Mouse (Mus musculus) induced T-regulatory cell, adult 2 months (primary cell): ENCODE measurements around the gene Zfp770.
"Not testable (repeated sequence)": the region's sequence is repeated elsewhere in the genome, so short reads cannot be mapped to it uniquely, and the experiment has no call there.

Experiments used
- DNase-seq: peaks from one replicate; pipeline ENCODE4 v3.0.0-alpha.2; 2012; ENCODE audit warnings: low read depth

Gene Zfp770

GRCm38 (mm10) chr2:114200932-114201559 lies at the start of gene Zfp770:
Zfp770 (minus strand) TSS chr2:114201469.
- DNase-seq = peak; percentile 84

DNA sequence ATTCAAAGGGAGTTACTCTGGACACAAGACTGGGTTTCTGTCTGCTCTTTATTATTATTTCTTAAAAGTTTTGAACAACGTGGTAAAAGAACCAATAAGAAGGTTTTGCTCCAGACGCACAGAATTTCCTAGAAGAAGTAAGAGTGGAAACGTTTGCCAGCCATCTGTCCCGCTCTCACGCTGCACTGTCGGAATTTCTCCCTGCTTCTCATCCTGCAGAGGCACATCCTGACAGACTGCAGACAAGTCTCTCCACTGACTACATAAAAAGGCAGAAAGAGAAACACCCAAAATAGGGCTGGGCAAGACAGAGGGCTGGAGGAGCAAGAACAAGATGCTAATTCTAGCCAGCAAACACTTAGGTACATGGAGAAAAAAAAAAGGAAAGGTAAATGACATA lies 48.2 kb upstream of the Zfp770 start:
- no peak for DNase-seq

DNA sequence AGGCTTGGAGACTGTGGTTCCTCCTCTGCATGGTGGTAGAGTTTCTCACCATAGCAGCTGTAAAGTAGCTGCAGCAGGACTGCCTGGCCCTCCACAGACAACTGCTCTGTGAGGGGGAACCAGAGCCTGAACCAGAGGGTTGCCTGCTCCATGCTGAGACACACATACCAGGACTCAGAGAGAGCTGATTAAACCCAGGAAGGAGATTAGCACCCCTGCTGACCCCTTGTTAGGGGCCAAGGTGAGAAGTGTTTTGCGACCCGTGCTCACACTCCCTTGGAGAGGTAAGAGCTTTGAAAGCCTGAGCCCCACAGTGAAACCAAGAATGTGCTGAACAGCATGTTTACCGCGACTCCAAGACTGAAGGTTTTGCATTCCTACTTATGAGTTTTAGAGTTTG lies 36.4 kb upstream of the Zfp770 start:
- no peak for DNase-seq

DNA sequence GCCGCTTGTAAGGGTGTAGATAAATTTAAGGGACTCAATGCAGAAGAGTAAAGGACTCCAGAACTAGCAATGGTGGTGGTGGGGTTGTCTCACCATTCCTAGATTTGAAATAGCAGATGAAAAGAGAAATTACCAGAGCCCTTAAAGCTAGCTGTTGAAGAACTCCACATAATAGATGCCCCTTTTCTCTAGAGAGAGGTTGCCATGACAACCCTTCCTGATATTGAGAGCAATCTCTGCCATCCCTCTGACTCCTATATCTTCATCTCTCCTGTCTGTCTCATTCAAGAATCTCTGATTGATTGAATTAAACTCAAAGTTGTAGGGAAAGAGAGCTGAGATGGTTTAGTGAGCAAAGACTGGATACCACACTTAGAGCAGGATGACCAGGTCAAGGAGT lies 35.3 kb upstream of the Zfp770 start:
- no peak for DNase-seq

GRCm38 (mm10) chr2:114235584-114235983 lies 34.3 kb upstream of the Zfp770 start:
- no peak for DNase-seq

DNA sequence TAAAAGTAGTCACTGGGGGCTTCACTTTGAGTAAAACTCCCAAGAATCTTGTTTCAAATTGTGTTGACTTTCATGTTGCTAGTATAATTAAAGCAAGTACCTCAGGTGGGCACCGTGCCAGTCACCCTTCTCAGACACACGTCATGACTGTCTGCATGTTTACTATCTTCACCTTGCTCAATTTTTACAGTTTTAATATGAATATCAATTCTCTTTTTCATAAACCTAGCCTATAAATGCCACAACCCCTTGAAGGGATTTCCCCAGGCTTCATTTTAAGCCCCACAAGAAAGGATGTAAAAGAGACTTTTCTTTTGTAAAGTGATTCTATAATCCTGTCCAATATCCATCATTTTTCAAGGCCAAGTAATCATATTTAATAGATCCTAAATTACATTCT lies 30.0 kb upstream of the Zfp770 start:
- DNase-seq = no peak

DNA sequence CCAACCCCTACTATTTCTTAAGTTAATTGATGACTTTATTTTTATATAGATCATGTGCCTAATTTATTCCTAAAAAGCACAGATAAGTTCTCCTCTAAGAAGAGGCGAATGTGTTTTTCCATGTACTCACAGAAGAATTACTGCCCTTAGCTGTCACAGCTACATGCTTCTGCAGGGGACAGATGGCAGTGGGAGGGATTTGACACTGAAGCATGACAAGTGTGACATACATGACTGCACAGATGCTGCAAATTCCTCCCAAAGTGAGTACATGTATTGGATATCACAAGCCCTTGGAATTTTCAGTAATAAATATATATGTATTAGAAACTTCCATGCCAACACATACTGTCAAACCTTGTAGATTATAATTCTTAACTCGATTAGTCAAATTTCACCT lies 27.4 kb upstream of the Zfp770 start:
- no peak for DNase-seq

- no peak for DNase-seq
Observed at GRCm38 (mm10) chr2:114205036-114205435, 3.8 kb upstream of the Zfp770 start.

DNA sequence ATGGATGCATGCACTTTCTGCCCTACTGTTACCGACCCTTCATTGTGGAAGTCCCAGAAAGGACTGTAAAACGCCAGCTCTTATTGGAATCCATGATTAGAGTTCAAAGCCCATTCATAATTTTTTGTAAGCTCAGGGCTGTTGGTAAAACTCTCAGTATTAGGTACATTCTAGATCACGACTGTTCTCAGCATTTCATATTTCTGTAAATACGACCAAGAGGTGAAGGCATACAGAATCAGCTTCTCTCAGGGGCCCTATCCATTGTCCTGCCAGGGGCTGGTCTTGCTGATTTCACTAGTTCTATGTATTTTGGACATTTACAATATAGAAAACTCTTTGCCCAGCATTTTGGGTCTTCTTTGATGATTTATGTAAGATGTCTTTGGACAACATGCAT lies 305 bp upstream of the Zfp770 start:
- no peak for DNase-seq

DNA sequence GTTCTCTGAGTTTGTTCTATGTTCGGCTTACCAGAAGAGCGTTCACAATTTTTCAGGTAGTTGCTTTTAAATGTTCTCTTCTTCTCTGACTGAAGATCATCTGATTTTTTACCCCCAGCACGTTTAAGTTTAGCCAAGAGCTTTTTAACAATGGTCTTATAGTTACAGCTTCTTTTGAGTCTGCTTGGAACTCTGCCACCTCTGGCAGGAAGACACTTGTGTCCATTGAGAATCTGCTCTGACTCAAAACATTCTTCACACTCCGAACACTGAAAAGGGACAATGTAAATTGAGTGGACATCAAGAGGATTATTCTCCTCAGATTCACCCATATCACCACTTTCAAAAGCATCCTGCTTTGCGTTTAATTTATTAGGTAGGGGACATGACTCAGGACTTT lies 4.8 kb downstream of the Zfp770 start:
- DNase-seq = no peak

- not testable (repeated sequence) for DNase-seq
Observed at GRCm38 (mm10) chr2:114186924-114187323, 14.3 kb downstream of the Zfp770 start, which contains the start of gene Aqr. Aqr (minus strand) TSS chr2:114187024.

DNA sequence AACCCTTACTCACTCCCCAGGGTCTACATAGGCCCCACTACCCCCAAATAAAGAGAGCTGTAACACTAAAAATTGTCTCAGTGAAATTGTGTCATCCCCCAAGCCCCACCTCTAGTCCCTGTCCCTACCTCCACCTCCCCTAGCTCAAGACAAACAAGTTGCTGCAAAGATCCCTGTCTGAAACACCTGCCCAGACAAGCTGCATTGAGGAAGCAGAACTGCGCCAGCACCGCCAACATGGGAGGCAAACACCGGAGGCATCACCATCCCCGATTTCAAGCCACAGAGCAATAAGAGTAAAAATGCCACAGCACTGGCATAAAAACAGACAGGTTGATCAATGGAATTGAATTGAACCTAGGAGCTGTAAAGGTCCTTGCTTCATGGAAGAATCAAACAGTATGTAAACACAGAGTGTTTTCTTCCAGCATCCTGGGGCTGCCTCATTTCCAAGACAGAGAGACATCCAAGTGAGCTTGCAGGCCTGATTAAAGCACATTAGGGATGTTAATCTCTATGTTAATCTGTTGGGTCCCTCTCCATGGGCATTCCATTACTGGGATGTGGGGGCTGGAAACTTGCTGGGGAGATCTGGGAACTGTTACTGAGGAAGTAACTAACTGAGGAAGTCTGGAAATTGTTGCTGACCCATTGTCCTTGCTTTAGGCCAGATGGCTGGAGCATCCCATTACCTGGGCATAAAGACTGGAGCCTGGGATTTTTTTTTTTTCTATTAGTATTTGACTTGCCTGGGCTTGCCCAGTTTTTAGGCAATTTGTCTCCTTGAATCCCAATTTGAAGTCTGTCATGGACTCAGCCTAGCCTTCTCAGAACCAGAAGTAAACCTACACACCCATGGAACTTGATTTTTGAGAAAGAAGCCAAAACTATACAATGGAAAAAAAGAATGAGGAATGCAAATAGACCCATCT lies 23.2 kb downstream of the Zfp770 start:
- DNase-seq = no peak

DNA sequence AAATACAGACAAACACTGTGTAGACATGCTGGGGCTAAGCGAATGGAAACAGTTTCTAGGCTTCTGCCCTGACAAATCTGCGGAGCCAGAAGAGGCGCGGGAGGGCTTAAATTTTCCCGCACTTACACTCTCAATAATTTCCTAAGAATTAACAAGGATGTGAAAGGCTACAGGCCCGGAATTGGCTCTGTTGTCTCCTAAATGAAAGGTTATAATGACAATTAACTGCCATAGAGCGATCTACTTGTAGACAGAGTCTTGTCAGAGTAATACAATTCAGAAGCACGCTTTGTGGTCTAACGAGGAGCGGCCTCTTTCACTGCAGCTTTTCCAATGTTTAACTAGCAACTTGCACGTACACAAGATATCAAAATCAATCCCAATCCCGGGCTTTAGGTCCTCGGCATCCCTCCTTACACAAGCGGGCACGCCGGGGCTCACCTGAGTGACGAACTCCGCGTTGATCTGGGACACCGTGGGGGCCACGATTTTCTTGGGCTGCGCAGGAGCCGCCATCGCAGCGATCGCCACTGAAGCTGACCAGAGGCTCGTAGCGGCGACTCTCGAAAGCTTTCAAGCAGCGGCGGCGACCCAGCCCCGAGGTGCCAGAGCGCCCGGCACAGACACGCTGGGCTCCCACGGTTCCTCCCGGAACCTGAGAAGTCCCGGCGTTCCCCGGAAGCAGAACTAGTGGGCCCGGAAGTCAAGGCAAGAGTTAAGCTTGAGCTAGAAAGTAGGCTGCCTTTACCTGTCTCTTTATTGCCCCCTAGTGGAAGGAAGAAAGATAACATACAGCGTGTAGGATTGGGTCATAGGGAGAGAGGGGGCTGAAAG lies 26.4 kb downstream of the Zfp770 start:
- peak; percentile 91 for DNase-seq

DNA sequence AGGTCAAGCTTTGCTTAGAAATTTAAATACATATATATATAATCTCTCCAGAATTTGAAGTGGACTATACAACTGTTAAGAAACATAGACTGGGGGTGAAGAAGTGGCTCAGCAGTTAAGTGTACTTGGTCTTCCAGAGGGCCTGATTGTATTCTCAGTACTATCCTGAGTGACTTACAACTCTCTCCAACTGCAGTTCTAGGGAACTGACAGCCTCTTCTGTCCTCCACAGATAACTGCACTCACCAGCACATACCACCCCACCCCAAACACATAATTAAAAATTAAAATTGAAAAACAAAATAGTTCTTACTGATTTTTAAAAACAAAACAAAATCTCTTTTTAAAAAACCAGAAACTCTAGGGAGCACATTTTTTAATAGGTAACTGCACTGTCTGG lies 28.0 kb downstream of the Zfp770 start:
- no peak for DNase-seq

DNA sequence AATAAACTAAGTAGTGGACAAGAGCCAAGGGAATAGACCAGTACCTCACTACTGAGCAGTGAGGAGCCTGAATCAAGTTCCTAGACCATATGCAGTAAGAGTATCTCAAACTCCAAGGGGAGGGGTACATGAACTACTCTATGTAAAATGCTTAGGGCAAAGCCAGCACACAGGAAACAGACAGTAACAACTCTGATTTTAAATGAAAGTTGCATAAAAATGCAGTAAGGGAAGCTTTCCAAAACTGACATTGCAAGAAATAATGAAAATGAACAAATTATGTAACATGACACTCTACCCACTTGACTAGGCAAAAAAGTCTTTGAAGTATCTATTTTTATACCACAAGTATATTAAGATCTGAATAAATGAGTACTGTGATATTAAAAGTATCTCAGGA lies 33.4 kb downstream of the Zfp770 start:
- no peak for DNase-seq

- DNase-seq = no peak
Observed at GRCm38 (mm10) chr2:114161978-114162377, 39.3 kb downstream of the Zfp770 start.

DNA sequence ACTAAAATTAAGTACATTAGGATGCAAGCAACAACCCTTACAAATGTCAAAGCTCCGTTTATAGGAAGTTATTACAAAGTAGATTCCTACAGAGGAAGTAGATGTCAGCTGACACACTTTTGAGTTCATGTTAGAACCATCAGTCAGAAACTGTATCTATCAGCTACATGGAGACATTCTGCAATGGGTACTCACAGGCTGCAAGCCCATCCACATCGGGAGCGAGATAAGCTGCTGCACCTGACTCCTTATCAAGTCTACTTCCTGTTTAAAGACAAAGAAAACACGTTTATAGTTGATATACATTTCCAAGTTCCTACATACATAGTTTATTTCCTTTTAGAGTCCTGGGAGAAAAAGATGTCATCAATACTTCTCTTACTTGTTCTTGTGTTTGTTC lies 43.9 kb downstream of the Zfp770 start:
- no peak for DNase-seq

GRCm38 (mm10) chr2:114156639-114157038 lies 44.6 kb downstream of the Zfp770 start:
- DNase-seq = no peak

GRCm38 (mm10) chr2:114153247-114153646 lies 48.0 kb downstream of the Zfp770 start:
- DNase-seq = no peak

GRCm38 (mm10) chr2:114146864-114147458 lies 54.3 kb downstream of the Zfp770 start:
- no peak for DNase-seq

DNA sequence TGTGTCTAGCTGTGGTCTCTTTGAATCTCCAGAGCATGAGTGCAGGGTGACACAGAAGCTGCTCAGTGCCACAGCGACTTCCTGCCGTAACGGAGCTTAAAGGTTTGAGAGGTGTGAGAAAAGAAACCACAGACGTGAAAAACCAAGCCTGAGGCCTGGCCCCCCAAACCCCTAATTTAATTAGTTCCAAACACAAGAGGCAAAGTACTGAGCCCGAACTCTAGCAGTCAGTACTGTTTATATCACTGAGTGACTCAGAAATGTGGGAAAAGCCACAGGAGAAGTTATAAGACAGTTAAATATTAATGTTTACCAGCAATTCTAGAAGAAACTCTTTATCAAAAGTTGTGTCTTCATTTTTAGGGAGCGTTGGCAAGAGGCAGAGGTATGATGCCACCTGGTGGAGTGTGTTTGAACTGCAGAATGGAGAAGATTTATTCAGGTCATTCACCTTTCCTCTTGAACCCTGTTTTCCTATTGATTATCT lies 55.9 kb downstream of the Zfp770 start:
- DNase-seq = peak; percentile 85

DNA sequence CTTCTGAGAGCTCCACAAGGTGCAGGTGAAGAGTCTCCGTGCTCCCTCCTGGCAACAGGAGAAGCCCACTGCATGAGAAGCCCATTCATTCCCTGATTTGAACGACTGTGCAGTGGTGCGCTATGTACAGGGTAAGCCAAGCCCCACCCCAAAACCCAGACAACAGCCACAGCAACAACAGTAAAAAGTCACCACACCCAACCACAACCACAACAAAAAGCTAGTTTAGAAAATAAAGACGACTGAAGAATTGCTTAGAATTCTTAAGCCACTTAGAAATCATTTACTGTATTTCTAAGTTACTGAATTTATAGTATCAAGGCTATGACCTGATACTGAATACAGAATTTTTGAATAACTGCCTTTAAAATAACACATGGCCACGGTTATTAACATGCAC lies 56.4 kb downstream of the Zfp770 start:
- DNase-seq = peak; percentile 80
